Mouse (Mus musculus) midbrain, embryonic 16.5 days (tissue): ENCODE measurements around the gene Hist2h2aa2. TPM values are rescaled to one million over a fixed set of nuclear protein-coding genes. Genes with fewer than 3 reads are reported as not detected.
"Not testable (repeated sequence)": the region's sequence is repeated elsewhere in the genome, so short reads cannot be mapped to it uniquely, and the experiment has no call there.

Experiments
- ATAC-seq: fragments of 200-750 bp; cut with Nextera tagmentation; 2 replicates; pipeline ENCODE4 v1.8.0; 2017; ENCODE audit warnings: moderate TSS enrichment
- H3K27ac ChIP-seq: fragments of 300-500 bp; sonication (generic); 2 replicates; pipeline ENCODE4 v1.5.1; 2014; ENCODE audit warnings: mild to moderate bottlenecking, low read length, mixed read lengths
- H3K27me3 ChIP-seq: fragments of 300-500 bp; sonication (generic); 2 replicates; pipeline ENCODE4 v1.6.1; 2014; ENCODE audit warnings: low read depth, low read length, mixed read lengths; ENCODE audit not compliant: control insufficient read depth, insufficient read depth
- H3K36me3 ChIP-seq: fragments of 300-500 bp; sonication (generic); 2 replicates; pipeline ENCODE4 v1.6.1; 2014; ENCODE audit warnings: mild to moderate bottlenecking, low read length, moderate library complexity, mixed read lengths; ENCODE audit not compliant: control insufficient read depth, insufficient read depth
- H3K4me1 ChIP-seq: fragments of 300-500 bp; sonication (generic); 2 replicates; pipeline ENCODE4 v1.6.1; 2014; ENCODE audit warnings: mild to moderate bottlenecking, low read length, mixed read lengths; ENCODE audit not compliant: control insufficient read depth, insufficient read depth
- H3K4me2 ChIP-seq: fragments of 300-500 bp; sonication (generic); 2 replicates; pipeline ENCODE4 v1.6.1; 2014; ENCODE audit warnings: mild to moderate bottlenecking, low read length, mixed read lengths
- H3K4me3 ChIP-seq: fragments of 300-500 bp; sonication (generic); 2 replicates; pipeline ENCODE4 v1.5.1; 2014; ENCODE audit warnings: low read depth, mild to moderate bottlenecking, low read length, moderate library complexity, mixed read lengths
- H3K9ac ChIP-seq: fragments of 300-500 bp; sonication (generic); 2 replicates; pipeline ENCODE4 v1.6.1; 2014; ENCODE audit warnings: low read depth, low read length, mixed read lengths
- H3K9me3 ChIP-seq: fragments of 300-500 bp; sonication (generic); replicated peaks from 2 replicates; pipeline ENCODE4 v1.6.1; 2014; ENCODE audit warnings: mild to moderate bottlenecking, low read length, mixed read lengths; ENCODE audit not compliant: control insufficient read depth, poor library complexity, severe bottlenecking
- WGBS: fragments of 180-500 bp; shearing (Covaris S2); extraction: QIAGEN DNeasy Blood & Tissue Kit; methylation state at CpG from one replicate; pipeline ENCODE4 v1.1.7; 2014; 5-methylcytosine and 5-hydroxymethylcytosine counted together
- polyA plus RNA-seq: library from polyadenylated mRNA; unstranded; fragments of >200 nt; fragmentation: Nextera tagmentation; extraction: Ambion mirVana; gene quantifications from 2 replicates; pipeline ENCODE4 v1.2.1, GENCODE M21; 2015

The Hist2h2aa2 gene
- polyA plus RNA-seq, 1 experiment from 2014 or later = 38.1 TPM

DNA sequence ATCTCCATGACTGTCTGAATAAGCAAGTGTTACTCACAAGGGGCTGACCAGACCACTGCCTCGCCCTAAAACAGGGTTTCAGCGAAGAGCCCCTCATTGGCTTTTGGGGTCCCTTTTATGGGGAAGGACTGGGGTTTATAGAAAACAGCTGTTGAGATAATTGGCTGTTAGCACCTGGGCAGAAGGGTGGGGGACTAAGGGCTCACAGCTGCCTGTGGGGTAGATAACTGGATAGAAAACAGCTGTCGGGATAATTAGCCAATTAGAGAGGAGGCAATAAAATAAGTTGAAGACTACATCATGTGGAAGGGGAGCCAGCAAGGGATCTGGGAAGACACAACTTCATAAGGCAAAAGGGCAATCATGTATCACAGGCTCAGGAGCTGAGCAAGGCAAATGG lies 10.8 kb upstream of the Hist2h2aa2 start:
- peaks cover 5% of the 10 kb centered on the region for H3K4me1 ChIP-seq
- no peak overlapping the region for H3K4me3 ChIP-seq
- H3K27me3 ChIP-seq = no peaks in the 10 kb centered on the region
- no peaks in the 10 kb centered on the region for H3K9me3 ChIP-seq
- no peaks in the 10 kb centered on the region for H3K36me3 ChIP-seq
- no peak overlapping the region for H3K9ac ChIP-seq
- 95% methylated on average over 3 of the region's 3 CpGs for WGBS
- no peak for ATAC-seq
- no peak overlapping the region for H3K27ac ChIP-seq
- no peak overlapping the region for H3K4me2 ChIP-seq

DNA sequence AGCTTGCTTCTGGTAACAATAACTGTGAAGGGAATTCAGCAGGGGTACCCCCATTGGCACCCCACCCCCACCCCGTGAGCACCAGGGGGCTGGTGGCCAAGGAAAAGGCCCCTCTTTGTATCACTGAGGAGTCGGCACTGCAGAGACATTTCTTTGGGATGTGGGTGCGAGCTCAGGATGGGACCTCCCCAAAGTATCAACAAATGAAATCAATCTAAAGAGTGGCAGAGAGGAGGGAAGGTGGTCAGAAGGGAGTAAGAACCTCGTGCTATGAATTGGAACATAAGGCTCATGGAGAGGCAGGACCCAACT lies 8.9 kb upstream of the Hist2h2aa2 start:
- Histone ChIP-seq H3K4me3 (no peak overlapping the region), H3K9ac (no peak overlapping the region), H3K4me2 (no peak overlapping the region), H3K4me1 (peaks cover 13% of the 10 kb centered on the region), H3K27me3 (no peaks in the 10 kb centered on the region), H3K27ac (no peak overlapping the region), H3K9me3 (no peaks in the 10 kb centered on the region), H3K36me3 (no peaks in the 10 kb centered on the region)
- no peak for ATAC-seq
- WGBS = 56% methylated on average over 4 of the region's 4 CpGs

DNA sequence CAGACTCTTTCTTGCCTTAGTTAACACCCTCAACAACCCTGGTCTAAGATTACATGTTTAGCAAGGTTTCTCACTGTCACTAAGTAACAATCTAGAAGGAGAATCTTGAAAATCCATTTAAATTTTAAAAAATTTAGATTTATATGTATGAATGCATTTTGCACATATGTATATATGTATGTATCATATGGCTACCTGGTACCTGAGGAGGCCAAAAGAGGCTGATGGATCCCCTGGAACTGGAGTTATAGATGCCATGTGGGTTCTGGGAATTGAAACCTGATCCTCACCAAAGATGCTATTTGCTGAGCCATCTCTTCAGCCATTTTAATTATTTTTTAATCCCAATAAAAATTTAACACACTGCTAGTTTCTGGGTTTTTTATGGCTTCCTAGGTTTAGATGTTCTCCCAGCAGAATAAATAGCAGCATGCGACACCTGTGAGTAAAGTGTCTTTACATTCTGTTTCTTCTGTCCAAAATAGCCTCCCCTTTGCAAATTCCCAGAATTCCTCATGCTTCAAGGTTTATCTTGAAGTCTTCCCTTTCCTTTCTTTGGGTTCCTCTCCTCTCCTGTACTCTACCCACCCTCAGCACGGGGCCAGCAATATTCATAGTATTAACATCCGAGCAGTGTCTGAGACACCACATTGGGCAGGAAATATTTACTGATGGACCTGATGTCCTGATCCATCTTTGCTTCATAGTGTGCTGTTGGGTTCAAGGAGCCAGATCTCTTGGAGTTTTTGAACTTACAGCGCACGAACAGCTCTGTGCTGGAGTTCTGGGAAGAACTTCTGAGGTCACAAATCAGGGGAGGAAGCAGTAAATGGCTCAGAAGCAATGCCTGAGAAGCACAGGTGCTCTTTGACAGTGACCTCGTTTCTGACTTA lies 8.3 kb upstream of the Hist2h2aa2 start:
- WGBS = 58% methylated on average over 6 of the region's 6 CpGs
- peaks cover 13% of the 10 kb centered on the region for H3K4me1 ChIP-seq
- H3K9me3 ChIP-seq = no peaks in the 10 kb centered on the region
- no peak for ATAC-seq
- no peak overlapping the region; the same call in 1 of the 2 replicates for H3K4me2 ChIP-seq
- H3K9ac ChIP-seq = no peak overlapping the region
- H3K27me3 ChIP-seq = no peaks in the 10 kb centered on the region
- H3K36me3 ChIP-seq = no peaks in the 10 kb centered on the region
- no peak overlapping the region for H3K4me3 ChIP-seq
- H3K27ac ChIP-seq = no peak overlapping the region

GRCm38 (mm10) chr3:96247356-96248140 lies 7.5 kb upstream of the Hist2h2aa2 start:
- WGBS = 4% methylated on average over 11 of the region's 11 CpGs
- no peak for ATAC-seq
- H3K9ac ChIP-seq = no peak overlapping the region

DNA sequence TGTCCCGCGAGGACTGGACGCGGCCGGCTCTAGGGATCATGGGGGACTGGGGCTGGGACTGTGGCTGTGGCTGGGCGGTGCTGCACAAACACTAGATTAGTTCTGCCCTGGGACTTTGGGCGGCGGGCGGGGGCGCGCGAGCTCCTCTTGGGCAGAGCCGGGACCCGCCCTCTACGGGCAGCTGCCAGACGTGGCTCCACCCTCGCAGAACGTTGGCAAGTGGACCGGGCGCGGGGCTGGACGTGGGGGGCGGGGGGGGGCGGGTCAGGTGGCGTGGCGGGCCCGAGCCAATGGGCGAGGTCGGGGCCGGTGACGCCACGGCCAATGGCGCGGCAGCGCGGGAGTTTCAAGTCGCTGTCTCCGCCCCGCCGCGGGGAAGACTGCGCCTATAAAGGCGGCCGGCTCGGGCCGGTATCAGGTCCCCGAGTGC lies 6.4 kb upstream of the Hist2h2aa2 start, which contains the start of gene Hist2h3c1:
Gene Hist2h3c1 (plus strand): TSS at position 259 of the 430 bp plus-strand sequence.
- Histone ChIP-seq H3K4me1 (peaks cover 13% of the 10 kb centered on the region), H3K4me3 (peak within 1 kb of the TSS; percentile 31), H3K4me2 (peak within 1 kb of the TSS; percentile 42), H3K27ac (peak within 1 kb of the TSS; percentile 60; the same call in 1 of the 2 replicates)
- not testable (repeated sequence) for H3K36me3 ChIP-seq, H3K9me3 ChIP-seq, H3K9ac ChIP-seq, H3K27me3 ChIP-seq
- peak; percentile 90 for ATAC-seq
- WGBS = no CpG with 5 or more reads among the region's 47 CpGs

More at GRCm38 (mm10) chr3:96247356-96248140, 7.5 kb upstream of the Hist2h2aa2 start:
- no peaks in the 10 kb centered on the region for H3K27me3 ChIP-seq
- no peaks in the 10 kb centered on the region for H3K9me3 ChIP-seq
- H3K27ac ChIP-seq = no peak overlapping the region
- H3K4me2 ChIP-seq = peak overlapping the region; percentile 42
- peak overlapping the region; percentile 26 for H3K4me3 ChIP-seq
- H3K36me3 ChIP-seq = no peaks in the 10 kb centered on the region
- peaks cover 13% of the 10 kb centered on the region for H3K4me1 ChIP-seq

- Histone ChIP-seq H3K4me3 (peak overlapping the region; percentile 31), H3K4me2 (0 out of 2 replicates have a peak overlapping the region, but pooled peaks have one; percentile 31), H3K27ac (peak overlapping the region; percentile 60; the same call in 1 of the 2 replicates), H3K4me1 (peaks cover 14% of the 10 kb centered on the region)
- not testable (repeated sequence) for H3K27me3 ChIP-seq, H3K9ac ChIP-seq, H3K36me3 ChIP-seq, H3K9me3 ChIP-seq
- 0% methylated on average over 10 of the region's 21 CpGs for WGBS
- ATAC-seq = peak; percentile 59
These were observed 5.9 kb upstream of the Hist2h2aa2 start for GRCm38 (mm10) chr3:96246018-96246417.

DNA sequence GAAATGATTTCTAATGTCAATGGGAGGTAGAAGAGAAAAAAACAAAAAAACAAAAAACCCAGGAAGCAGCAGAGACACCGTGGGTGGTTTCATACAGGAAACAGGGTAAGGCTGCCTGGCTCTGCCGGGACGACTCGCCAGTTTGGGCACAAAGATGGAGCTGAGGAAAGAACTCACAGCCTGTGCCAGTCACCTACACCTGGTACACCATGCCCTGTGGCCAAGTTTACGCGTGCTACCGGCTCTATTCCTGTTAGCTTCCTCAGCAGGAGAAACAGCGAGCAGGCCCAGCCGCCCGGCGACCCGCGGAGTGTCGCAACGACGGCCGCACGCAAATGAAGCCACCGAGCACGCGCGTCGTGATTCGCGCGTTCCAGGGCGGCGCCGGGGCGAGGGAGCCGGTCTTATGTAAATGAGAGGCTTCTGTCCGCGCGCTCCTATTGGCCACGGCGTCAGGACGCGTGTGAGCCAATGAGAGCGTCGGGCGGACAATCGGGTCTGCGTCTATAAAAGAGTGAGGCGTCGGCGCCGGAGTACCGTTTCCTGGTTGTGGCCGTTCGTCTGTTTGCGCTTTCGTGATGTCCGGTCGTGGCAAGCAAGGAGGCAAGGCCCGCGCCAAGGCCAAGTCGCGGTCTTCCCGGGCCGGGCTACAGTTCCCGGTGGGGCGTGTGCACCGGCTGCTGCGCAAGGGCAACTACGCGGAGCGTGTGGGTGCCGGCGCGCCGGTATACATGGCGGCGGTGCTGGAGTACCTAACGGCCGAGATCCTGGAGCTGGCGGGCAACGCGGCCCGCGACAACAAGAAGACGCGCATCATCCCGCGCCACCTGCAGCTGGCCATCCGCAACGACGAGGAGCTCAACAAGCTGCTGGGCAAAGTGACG lies 5.2 kb upstream of the Hist2h2aa2 start, which contains the start of gene Hist2h2aa1:
Gene Hist2h2aa1 (plus strand): TSS at position 495 of the 884 bp plus-strand sequence.
- peak; percentile 92 for ATAC-seq
- H3K36me3 ChIP-seq, H3K27me3 ChIP-seq, H3K9me3 ChIP-seq: not testable (repeated sequence)
- Histone ChIP-seq H3K4me2 (peak within 1 kb of the TSS; percentile 68), H3K4me1 (peaks cover 18% of the 10 kb centered on the region), H3K27ac (peak within 1 kb of the TSS; percentile 93), H3K4me3 (peak within 1 kb of the TSS; percentile 42), H3K9ac (peak within 1 kb of the TSS; percentile 77)
- WGBS = 1% methylated on average over 23 of the region's 88 CpGs

GRCm38 (mm10) chr3:96243921-96244572 lies 4.0 kb upstream of the Hist2h2aa2 start:
- no peaks in the 10 kb centered on the region for H3K27me3 ChIP-seq
- no peaks in the 10 kb centered on the region for H3K36me3 ChIP-seq
- H3K9ac ChIP-seq = no peak overlapping the region
- H3K4me3 ChIP-seq = no peak overlapping the region
- peaks cover 18% of the 10 kb centered on the region for H3K4me1 ChIP-seq
- H3K9me3 ChIP-seq = no peaks in the 10 kb centered on the region
- 86% methylated on average over 7 of the region's 7 CpGs for WGBS
- H3K27ac ChIP-seq = peak overlapping the region; percentile 93
- peak overlapping the region; percentile 68; the same call in 1 of the 2 replicates for H3K4me2 ChIP-seq
- ATAC-seq = no peak
